Mouse (Mus musculus) cortical plate, adult 2 months (tissue): ENCODE measurements around the gene Gucd1. TPM values are rescaled to one million over a fixed set of nuclear protein-coding genes. Genes with fewer than 3 reads are reported as not detected.

Source experiments
- H3K27ac ChIP-seq: fragments of 200-500 bp; 2 replicates; pipeline ENCODE4 v1.5.1; 2012; ENCODE audit warnings: low read length, control low read depth, inconsistent platforms; ENCODE audit not compliant: insufficient read depth
- H3K4me1 ChIP-seq: fragments of 200-500 bp; 2 replicates; pipeline ENCODE4 v1.6.1; 2011; ENCODE audit warnings: low read length; ENCODE audit not compliant: control insufficient read depth, insufficient read depth
- H3K4me3 ChIP-seq: fragments of 200-500 bp; 2 replicates; pipeline ENCODE4 v1.5.1; 2011; ENCODE audit warnings: mild to moderate bottlenecking, low read length, control low read depth; ENCODE audit not compliant: insufficient read depth
- CTCF ChIP-seq: fragments of 200-500 bp; IDR thresholded peaks from 2 replicates; pipeline ENCODE4 v1.5.1; 2011; ENCODE audit warnings: mild to moderate bottlenecking, control low read depth, low read length; ENCODE audit not compliant: insufficient read depth; ENCODE audit errors: extremely low read depth
- POLR2A ChIP-seq: fragments of 200-500 bp; IDR thresholded peaks from 2 replicates; pipeline ENCODE4 v1.6.1; 2011; ENCODE audit warnings: mild to moderate bottlenecking, low read length, control low read depth; ENCODE audit not compliant: insufficient read depth; ENCODE audit errors: extremely low read depth
- polyA plus RNA-seq: library from polyadenylated mRNA; depleted of rRNA; stranded (reverse); fragments of >200 nt; gene quantifications from 2 replicates; pipeline ENCODE4 v1.2.3, GENCODE M21; 2012

Gucd1 gene
- polyA plus RNA-seq, 1 experiment: 16.0 TPM

DNA sequence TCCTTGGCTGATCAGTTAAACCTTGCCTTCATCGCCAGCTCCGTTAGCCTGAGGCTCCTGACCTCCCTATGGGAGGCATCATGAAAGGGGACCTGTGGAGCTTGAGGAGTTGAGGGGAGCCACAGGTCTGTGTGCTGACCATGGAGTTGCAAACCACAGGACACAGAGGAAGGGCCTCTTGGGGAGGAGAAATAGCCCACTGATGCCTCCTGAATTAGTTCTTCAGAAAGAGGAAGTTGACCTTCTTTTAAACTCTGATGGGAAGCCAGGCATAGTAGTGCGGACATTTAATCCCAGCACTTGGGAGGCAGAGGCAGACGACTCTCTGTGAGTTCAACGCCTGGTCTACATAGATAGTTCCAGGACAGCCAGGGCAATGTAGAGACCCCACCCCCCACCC, 178.9 kb downstream of the Gucd1 start:
- TF ChIP-seq POLR2A (no peak), CTCF (no peak)
- H3K4me1 ChIP-seq: no peaks in the 10 kb centered on the region
- no peak overlapping the region for H3K4me3 ChIP-seq

DNA sequence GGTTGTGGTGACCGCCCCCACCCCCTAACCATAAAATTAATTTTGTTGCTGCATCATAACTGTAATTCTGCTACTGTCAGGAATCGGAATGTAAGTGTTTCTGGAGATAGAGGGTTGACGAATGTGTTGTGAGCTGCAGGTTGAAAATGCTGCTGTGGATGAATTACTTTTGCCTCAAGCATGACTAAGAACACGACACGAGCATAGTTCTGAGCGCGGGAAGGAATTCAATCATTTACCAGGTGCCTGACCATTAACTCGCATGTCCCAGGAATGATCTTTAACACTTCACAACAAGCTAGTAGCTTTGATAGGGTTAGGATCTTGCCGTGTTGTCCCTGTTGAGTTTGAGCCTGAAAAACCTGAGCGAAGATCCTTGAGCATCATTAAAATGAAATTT, 180.5 kb downstream of the Gucd1 start:
- no peak for TF ChIP-seq CTCF
- no peak for TF ChIP-seq POLR2A
- H3K27ac ChIP-seq: no peak overlapping the region
- no peak overlapping the region for H3K4me3 ChIP-seq
- H3K4me1 ChIP-seq: no peaks in the 10 kb centered on the region

More for the DNA sequence above, 178.9 kb downstream of the Gucd1 start:
- no peak overlapping the region for H3K27ac ChIP-seq

DNA sequence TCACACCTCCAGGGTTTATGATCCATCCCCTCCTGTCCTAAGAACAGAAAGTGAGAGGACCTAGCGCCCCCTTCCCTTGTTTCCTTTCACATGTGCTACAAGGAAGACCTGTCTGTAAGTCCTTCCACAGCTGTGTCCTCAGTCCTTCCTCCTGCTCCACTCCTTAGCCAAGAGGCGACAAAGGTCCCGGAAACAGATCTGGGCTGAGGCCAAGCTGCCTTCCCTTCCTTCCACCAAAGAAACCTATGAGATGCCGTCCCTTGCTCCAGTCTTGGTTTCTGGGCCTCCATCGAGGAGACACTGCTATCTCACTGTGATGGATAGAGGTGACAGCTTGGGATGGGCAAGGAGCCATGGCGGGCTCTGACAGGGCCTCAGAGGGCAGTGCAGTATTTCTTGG, 182.7 kb downstream of the Gucd1 start:
- TF ChIP-seq POLR2A (no peak), CTCF (no peak)
- H3K27ac ChIP-seq: no peak overlapping the region
- H3K4me3 ChIP-seq: no peak overlapping the region
- no peaks in the 10 kb centered on the region for H3K4me1 ChIP-seq

DNA sequence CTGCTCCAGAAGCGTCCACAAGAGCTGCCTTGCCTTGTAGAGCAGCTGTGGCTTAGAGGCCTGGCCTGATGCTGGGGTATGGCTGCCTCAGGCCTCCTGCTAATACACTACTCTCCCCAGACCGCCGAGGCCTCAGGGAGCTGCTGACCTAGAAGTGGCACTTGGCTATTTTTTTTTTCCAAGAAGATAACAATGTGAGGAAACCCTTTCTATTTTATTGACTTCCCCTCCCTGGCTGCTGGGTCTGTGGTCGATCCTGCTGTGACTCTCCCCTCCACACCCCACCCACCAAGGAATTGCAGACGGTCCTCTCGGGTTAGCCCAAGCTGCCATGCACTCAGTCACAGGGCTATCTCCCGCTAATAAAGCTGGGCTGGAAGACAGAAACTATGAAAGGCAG, 183.6 kb downstream of the Gucd1 start:
- Histone ChIP-seq H3K4me3 (no peak overlapping the region), H3K27ac (no peak overlapping the region), H3K4me1 (no peaks in the 10 kb centered on the region)
- TF ChIP-seq CTCF: no peak
- no peak for TF ChIP-seq POLR2A

GRCm38 (mm10) chr10:75333176-75333776, 184.5 kb downstream of the Gucd1 start:
- Histone ChIP-seq H3K27ac (no peak overlapping the region), H3K4me3 (no peak overlapping the region), H3K4me1 (no peaks in the 10 kb centered on the region)
- TF ChIP-seq CTCF: no peak
- TF ChIP-seq POLR2A: no peak

DNA sequence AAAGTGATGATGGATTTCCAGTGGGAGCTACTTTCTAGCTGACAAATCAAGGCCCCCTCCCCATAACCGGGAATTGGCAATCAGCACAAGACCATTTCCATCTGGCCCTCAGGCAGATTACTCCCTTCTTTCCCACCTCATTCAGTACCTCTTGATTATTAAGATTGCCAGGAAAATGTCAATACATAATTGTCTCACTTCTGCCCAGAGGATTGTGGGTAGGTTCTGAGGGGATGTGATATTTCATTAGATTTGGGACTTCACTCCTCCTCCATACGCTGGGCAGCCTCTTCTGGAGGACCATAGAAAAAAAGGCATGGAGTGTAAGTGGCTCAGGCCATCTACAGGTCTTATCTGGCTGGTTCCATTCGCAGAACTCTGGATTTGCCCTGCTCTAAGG, 185.5 kb downstream of the Gucd1 start:
- no peak for TF ChIP-seq CTCF
- TF ChIP-seq POLR2A: no peak
- Histone ChIP-seq H3K4me1 (no peaks in the 10 kb centered on the region), H3K27ac (no peak overlapping the region), H3K4me3 (no peak overlapping the region)

GRCm38 (mm10) chr10:75328201-75328704, 189.5 kb downstream of the Gucd1 start:
- TF ChIP-seq CTCF (no peak), POLR2A (no peak)

DNA sequence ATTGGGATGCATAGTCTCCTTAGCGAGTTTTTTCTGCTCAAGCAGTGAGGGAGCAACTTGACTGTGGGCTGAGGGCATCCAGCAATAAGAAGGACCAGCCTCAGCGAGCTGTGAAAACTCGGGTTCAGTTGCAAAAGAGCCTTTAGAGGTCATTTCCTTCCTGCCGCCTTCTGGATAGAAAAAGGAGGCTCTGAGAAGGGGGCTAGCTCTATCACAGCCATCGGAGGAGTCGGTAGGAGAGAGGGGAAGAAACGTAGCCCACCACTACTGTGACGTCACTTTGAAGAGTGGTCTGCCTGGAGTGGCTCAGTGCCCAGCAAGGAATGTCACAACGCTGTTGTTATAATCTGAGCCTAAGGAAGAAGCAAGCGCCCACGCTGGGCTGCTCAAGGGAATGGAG, 190.7 kb downstream of the Gucd1 start:
- TF ChIP-seq CTCF: no peak
- no peak for TF ChIP-seq POLR2A
- no peaks in the 10 kb centered on the region for H3K4me1 ChIP-seq
- H3K4me3 ChIP-seq: no peak overlapping the region
- H3K27ac ChIP-seq: no peak overlapping the region

More at GRCm38 (mm10) chr10:75328201-75328704, 189.5 kb downstream of the Gucd1 start:
- H3K4me1 ChIP-seq: no peaks in the 10 kb centered on the region
- no peak overlapping the region for H3K4me3 ChIP-seq
- no peak overlapping the region for H3K27ac ChIP-seq

GRCm38 (mm10) chr10:75326553-75326952, 191.2 kb downstream of the Gucd1 start:
- no peak for TF ChIP-seq POLR2A
- TF ChIP-seq CTCF: no peak
- Histone ChIP-seq H3K4me1 (no peaks in the 10 kb centered on the region), H3K27ac (0 out of 2 replicates have a peak overlapping the region, but pooled peaks have one; percentile 40), H3K4me3 (0 out of 2 replicates have a peak overlapping the region, but pooled peaks have one; percentile 11)

GRCm38 (mm10) chr10:75325821-75326220, 192.0 kb downstream of the Gucd1 start:
- Histone ChIP-seq H3K4me3 (peak overlapping the region; percentile 11; the same call in 1 of the 2 replicates), H3K27ac (no peak overlapping the region), H3K4me1 (no peaks in the 10 kb centered on the region)
- no peak for TF ChIP-seq CTCF
- no peak for TF ChIP-seq POLR2A

DNA sequence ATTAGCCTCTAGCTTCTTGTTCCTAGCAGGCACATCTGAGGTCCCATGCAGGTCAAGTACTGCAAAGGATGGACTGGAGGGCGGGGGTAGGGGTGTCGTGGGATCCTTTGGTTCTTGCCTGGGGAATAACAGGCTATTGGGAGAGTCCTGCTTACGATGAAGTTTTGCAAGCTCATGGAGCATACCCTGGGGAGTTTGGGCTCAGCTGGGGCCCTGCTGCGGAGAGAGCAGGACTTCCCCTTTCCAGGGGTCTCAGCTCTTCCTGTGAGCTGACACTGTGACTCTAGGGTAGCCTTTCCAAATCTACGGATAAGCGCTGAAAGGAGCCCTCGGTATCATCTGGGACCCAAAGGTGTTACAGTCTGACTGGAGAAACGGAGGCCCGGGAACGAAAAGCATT, 193.4 kb downstream of the Gucd1 start:
- H3K4me3 ChIP-seq: no peak overlapping the region
- TF ChIP-seq POLR2A (no peak), CTCF (no peak)
- H3K4me1 ChIP-seq: no peaks in the 10 kb centered on the region
- no peak overlapping the region for H3K27ac ChIP-seq
